ENCODE assay signal across 20 mouse cellular contexts in the genomic region with DNA sequence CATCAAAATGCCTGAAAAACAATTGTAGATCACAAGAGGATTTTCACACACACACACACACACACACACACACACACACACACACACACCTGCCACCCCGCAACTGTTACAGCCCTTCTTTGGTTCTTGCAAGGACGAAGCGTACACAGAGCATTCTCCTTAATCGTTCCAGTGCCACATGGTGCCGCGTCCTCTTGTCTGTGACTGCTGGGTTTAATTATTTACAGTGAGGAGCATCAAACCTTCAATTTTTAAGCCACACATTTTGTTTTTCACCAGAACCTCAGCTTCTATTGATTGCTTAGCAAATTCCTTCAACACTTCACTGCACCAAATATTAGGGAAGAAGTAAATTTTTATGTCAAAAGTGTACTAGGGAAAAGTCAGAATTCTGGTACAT. TPM values are rescaled to one million over a fixed set of nuclear protein-coding genes. Genes with fewer than 3 reads are reported as not detected.
DNase-seq lines count a peak whose midpoint lies in the region; ATAC-seq and TF ChIP-seq lines count a peak whose summit lies in the region.
"Had no signal": no experiment of that assay in that cellular context is flagged by ENCODE, and none has a peak within 500 bp of the region (broad histone marks: within the 10 kb centered on the region; RNA-seq: fewer than 3 reads in every experiment).

No protein-coding gene starts in this region.

- H3K4me1 ChIP-seq in kidney, embryonic 15.5 days, result 0 out of 2 replicates have a peak, but pooled peaks cover 2% of the 10 kb centered on the region
- H3K4me1 ChIP-seq: embryonic facial prominence, embryonic 15.5 days; heart, embryonic 13.5 days; hindbrain, embryonic 15.5 days had no signal

- 66% methylated on average over 6 of the region's 6 CpGs for WGBS in kidney, embryonic 15.5 days

- POLR2A ChIA-PET in Patski (lab: Charles Lee), result interaction anchor here (0.7 to 1.6 kb wide), 2 partner anchors 15 to 64 kb away, joined by 3 to 4 read pairs; a partner anchor contains a TSS

- H3K27me3 ChIP-seq in Patski, result no peaks in the 10 kb centered on the region
- H3K27me3 ChIP-seq in kidney, embryonic 15.5 days, result no peaks in the 10 kb centered on the region
- H3K27me3 ChIP-seq: embryonic facial prominence, embryonic 15.5 days; heart, embryonic 13.5 days; hindbrain, embryonic 15.5 days had no signal

- ATAC-seq in Patski, result peak; percentile 35
- ATAC-seq in kidney, embryonic 15.5 days (replicated peaks; ENCODE audit: low FRiP score), result peak; percentile 60; the same call in 1 of the 2 replicates
- ATAC-seq: forebrain, embryonic 14.5 days had no signal

- no peak overlapping the region for H3K9ac ChIP-seq in kidney, embryonic 15.5 days
- H3K9ac ChIP-seq: embryonic facial prominence, embryonic 15.5 days; heart, embryonic 13.5 days; hindbrain, embryonic 15.5 days had no signal

- H3K4me2 ChIP-seq in kidney, embryonic 15.5 days, result no peak overlapping the region
- H3K4me2 ChIP-seq: embryonic facial prominence, embryonic 15.5 days; heart, embryonic 13.5 days; hindbrain, embryonic 15.5 days had no signal

- no peak for DNase-seq in Patski (ENCODE audit: low read depth, low spot score)
- DNase-seq in kidney, adult 18-20 months, result peak; percentile 47
- peak; percentile 57 for DNase-seq in kidney, postnatal 14 days
- no peak for DNase-seq in layer of hippocampus, adult 11-12 months (ENCODE audit: low spot score)
- no peak for DNase-seq in thymus, adult 18-20 months
- DNase-seq in spleen, adult 12 weeks (ENCODE audit: low spot score), result no peak
- DNase-seq: adrenal gland, adult 8-10 months; adrenal gland, postnatal 36 days; cerebellum, adult 8-10 months; cerebellum, postnatal 14 days; embryo, embryonic 11 days; gastrocnemius, postnatal 10 days; heart, postnatal 36 days had no signal

- in situ Hi-C loops in Patski (cut with MboI; ENCODE audit: low pct_unique_long_range_greater_than_20kb), result no loop called here

- no peaks in the 10 kb centered on the region for H3K36me3 ChIP-seq in kidney, embryonic 15.5 days
- H3K36me3 ChIP-seq: embryonic facial prominence, embryonic 15.5 days; forebrain, embryonic 10.5 days; heart, embryonic 13.5 days; hindbrain, embryonic 15.5 days had no signal

- no peaks in the 10 kb centered on the region for H3K9me3 ChIP-seq in kidney, embryonic 15.5 days (replicated peaks)
- H3K9me3 ChIP-seq: embryonic facial prominence, embryonic 15.5 days; forebrain, embryonic 10.5 days; heart, embryonic 13.5 days; hindbrain, embryonic 15.5 days had no signal

- no peak overlapping the region for H3K4me3 ChIP-seq in kidney, embryonic 15.5 days (replicated peaks)
- H3K4me3 ChIP-seq: embryonic facial prominence, embryonic 15.5 days; erythroblast, embryonic 14.5 days; forebrain, embryonic 10.5 days; heart, embryonic 13.5 days; hindbrain, embryonic 15.5 days had no signal

- H3K27ac ChIP-seq in kidney, embryonic 15.5 days, result no peak overlapping the region
- H3K27ac ChIP-seq: embryonic facial prominence, embryonic 15.5 days; forebrain, embryonic 10.5 days; heart, embryonic 13.5 days; hindbrain, embryonic 15.5 days had no signal

- CTCF ChIA-PET in Patski (lab: Charles Lee), result interaction anchor here (0.8 kb wide), 1 partner anchor 10 kb away, joined by 3 read pairs; no protein-coding TSS in a partner anchor

- TF ChIP-seq CTCF in Patski (IDR thresholded peaks at IDR 0.05), result no peak

RNA-seq across cellular contexts. Expression of a gene that starts 15.3 kb away (rescaled TPM):
- 39.0 TPM for polyA plus RNA-seq in Patski (2021)
- 14.6 and 15.0 TPM in 2 replicates for polyA plus RNA-seq in kidney, embryonic 15.5 days (2015; fragmentation: Nextera tagmentation; extraction: Ambion mirVana)
- polyA plus RNA-seq: erythroblast, embryonic 14.5 days had no signal

Comparison
In these comparisons a context has a peak if more than half of its experiments do, and no peak if none do; other contexts are left out.
1. DNase-seq: peak in kidney, adult 18-20 months (single experiment) and kidney, postnatal 14 days (single experiment); none in Patski (single experiment), layer of hippocampus, adult 11-12 months (single experiment), thymus, adult 18-20 months (0 of 2) and spleen, adult 12 weeks (single experiment).